ENCODE assay signal across 8 mouse cellular contexts in the genomic region with DNA sequence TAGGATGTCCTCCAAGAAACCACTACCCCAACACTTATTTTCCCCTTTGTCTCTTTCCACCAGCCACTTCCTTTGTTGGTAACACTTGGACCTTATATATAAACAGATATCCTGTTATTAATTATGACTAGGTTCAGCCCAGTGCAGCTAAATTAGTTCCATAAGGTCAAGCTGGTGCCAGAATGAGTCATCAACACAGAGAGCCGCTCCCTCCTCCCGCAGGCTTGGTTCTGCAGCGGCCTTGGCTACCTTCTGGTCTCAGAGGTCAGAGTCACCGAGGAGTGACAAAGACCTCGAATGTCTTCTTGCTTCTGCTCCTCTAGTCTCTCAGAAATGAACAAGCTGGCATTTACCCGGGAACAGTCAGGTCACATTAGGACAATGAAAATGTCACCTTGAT.
A peak's percentile ranks its signal among the peaks of the same experiment; 100 is the strongest.
DNase-seq lines count a peak whose midpoint lies in the region; ATAC-seq and TF ChIP-seq lines count a peak whose summit lies in the region.

No protein-coding gene starts in this region.

- no peaks in the 10 kb centered on the region for H3K27me3 ChIP-seq in hindbrain, embryonic 11.5 days (ENCODE audit: control insufficient read depth, insufficient read depth, low read length)
- H3K27me3 ChIP-seq in hindbrain, embryonic 16.5 days (replicated peaks; ENCODE audit: control insufficient read depth, insufficient read depth, low read length), result no peaks in the 10 kb centered on the region
- no peaks in the 10 kb centered on the region for H3K27me3 ChIP-seq in forebrain, postnatal 0 days (ENCODE audit: insufficient read depth, low read length)

- 60% methylated on average over 6 of the region's 6 CpGs for WGBS in hindbrain, embryonic 11.5 days
- 52% methylated on average over 6 of the region's 6 CpGs for whole genome bisulfite sequencing in hindbrain, embryonic 16.5 days
- WGBS in forebrain, postnatal 0 days, result 81% methylated on average over 6 of the region's 6 CpGs

- no peaks in the 10 kb centered on the region for H3K9me3 ChIP-seq in hindbrain, embryonic 11.5 days (ENCODE audit: control insufficient read depth, low read length)
- H3K9me3 ChIP-seq in hindbrain, embryonic 16.5 days (ENCODE audit: control insufficient read depth, low read length), result no peaks in the 10 kb centered on the region
- H3K9me3 ChIP-seq in forebrain, postnatal 0 days (ENCODE audit: low read length), result no peaks in the 10 kb centered on the region

- no peaks in the 10 kb centered on the region for H3K4me1 ChIP-seq in hindbrain, embryonic 11.5 days (replicated peaks; ENCODE audit: control insufficient read depth, insufficient read depth, low read length)
- H3K4me1 ChIP-seq in hindbrain, embryonic 16.5 days (ENCODE audit: control insufficient read depth, insufficient read depth, low read depth, low read length), result no peaks in the 10 kb centered on the region
- H3K4me1 ChIP-seq in forebrain, postnatal 0 days (ENCODE audit: insufficient read depth), result no peaks in the 10 kb centered on the region

- H3K36me3 ChIP-seq in hindbrain, embryonic 11.5 days (ENCODE audit: control insufficient read depth, insufficient read depth, low read length), result no peaks in the 10 kb centered on the region
- H3K36me3 ChIP-seq in hindbrain, embryonic 16.5 days (ENCODE audit: control insufficient read depth, insufficient read depth, low read length), result no peaks in the 10 kb centered on the region
- H3K36me3 ChIP-seq in forebrain, postnatal 0 days (ENCODE audit: insufficient read depth), result no peaks in the 10 kb centered on the region

- no peak overlapping the region for H3K9ac ChIP-seq in hindbrain, embryonic 11.5 days (ENCODE audit: low read depth, low read length)
- H3K9ac ChIP-seq in hindbrain, embryonic 16.5 days (ENCODE audit: low read depth, low read length), result no peak overlapping the region
- no peak overlapping the region for H3K9ac ChIP-seq in forebrain, postnatal 0 days

- H3K27ac ChIP-seq in hindbrain, embryonic 11.5 days (ENCODE audit: low read depth, low read length), result no peak overlapping the region
- no peak overlapping the region for H3K27ac ChIP-seq in hindbrain, embryonic 16.5 days (ENCODE audit: low read depth, low read length)
- no peak overlapping the region for H3K27ac ChIP-seq in forebrain, postnatal 0 days (ENCODE audit: low read depth, low read length)

- no peak for TF ChIP-seq CTCF in forebrain, postnatal 0 days (IDR thresholded peaks at IDR 0.05; ENCODE audit: low read depth)

- peak; percentile 6 for DNase-seq in hindbrain, embryonic 11.5 days (ENCODE audit: low spot score)
- DNase-seq in brain, adult 2 months (ENCODE audit: low read depth, low spot score), result peak; percentile 62
- peak; percentile 44 to 68 for DNase-seq in heart, adult 9 months (ENCODE audit: low spot score in 2 of 2)
- DNase-seq in kidney, postnatal 14 days, result peak; percentile 27
- DNase-seq in forebrain, postnatal 0 days, result no peak
- DNase-seq in layer of hippocampus, adult 9-10 months (ENCODE audit: low spot score), result no peak
- DNase-seq in spleen, adult 12 weeks (ENCODE audit: low spot score), result no peak

- no peak; the same call in 1 of the 2 replicates for ATAC-seq in hindbrain, embryonic 11.5 days (ENCODE audit: low FRiP score)
- no peak for ATAC-seq in hindbrain, embryonic 16.5 days
- no peak for ATAC-seq in forebrain, postnatal 0 days

- no peak overlapping the region for H3K4me3 ChIP-seq in hindbrain, embryonic 11.5 days (ENCODE audit: low read depth, low read length)
- no peak overlapping the region for H3K4me3 ChIP-seq in hindbrain, embryonic 16.5 days (ENCODE audit: low read length)
- H3K4me3 ChIP-seq in forebrain, postnatal 0 days (ENCODE audit: low read depth, low read length), result no peak overlapping the region

- H3K4me2 ChIP-seq in hindbrain, embryonic 11.5 days (replicated peaks; ENCODE audit: low read depth, low read length), result no peak overlapping the region
- no peak overlapping the region for H3K4me2 ChIP-seq in hindbrain, embryonic 16.5 days (ENCODE audit: low read length)
- no peak overlapping the region for H3K4me2 ChIP-seq in forebrain, postnatal 0 days (ENCODE audit: low read depth)

Comparison
In these comparisons a context has a peak if more than half of its experiments do, and no peak if none do; other contexts are left out.
1. DNase-seq: peak in hindbrain, embryonic 11.5 days (single experiment), brain, adult 2 months (single experiment), heart, adult 9 months (2 of 2) and kidney, postnatal 14 days (single experiment); none in forebrain, postnatal 0 days (single experiment), layer of hippocampus, adult 9-10 months (single experiment) and spleen, adult 12 weeks (single experiment).